Mouse (Mus musculus): ENCODE data around the gene Cyfip2.
A peak's percentile ranks its signal among the peaks of the same experiment; 100 is the strongest.

The Cyfip2 gene

DNA sequence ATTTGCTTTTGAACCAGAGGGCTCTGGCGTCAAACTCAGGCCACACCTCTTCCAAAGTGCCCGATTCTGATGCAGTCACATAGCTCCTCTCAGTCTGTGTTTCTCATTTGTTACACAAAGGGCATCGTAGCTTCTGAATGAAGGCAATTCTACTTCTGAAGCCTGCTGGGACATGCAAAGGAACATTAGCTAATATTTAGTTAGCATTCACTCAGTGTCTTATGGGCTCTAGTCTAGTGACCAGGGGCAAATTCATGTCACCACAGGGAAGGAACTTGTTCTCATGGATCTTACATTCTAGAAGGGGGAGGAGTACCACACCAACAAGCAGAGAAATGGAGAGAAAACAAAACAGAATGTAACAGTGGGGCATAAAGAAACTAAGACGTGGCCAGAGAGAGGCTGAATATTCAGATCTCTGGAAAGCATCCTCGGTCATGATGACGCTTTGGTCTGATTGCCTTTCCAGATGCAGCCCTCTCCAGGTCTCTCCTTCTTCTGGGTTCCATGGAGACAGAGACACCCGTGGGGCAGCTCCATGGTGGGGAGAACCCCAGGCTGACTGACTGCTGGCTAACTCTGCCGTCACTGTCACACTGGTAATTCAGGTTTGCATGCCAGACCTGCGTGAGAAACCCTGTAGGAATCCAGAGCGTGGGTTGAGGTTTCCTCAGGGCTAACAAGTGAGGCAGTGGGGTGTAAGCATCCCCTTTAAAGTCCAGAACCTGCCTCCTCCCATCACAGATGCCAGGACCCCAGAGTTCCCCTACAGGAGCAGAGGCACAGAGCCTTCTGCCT lies 135.2 kb downstream of the Cyfip2 start:
- no peak for DNase-seq

DNA sequence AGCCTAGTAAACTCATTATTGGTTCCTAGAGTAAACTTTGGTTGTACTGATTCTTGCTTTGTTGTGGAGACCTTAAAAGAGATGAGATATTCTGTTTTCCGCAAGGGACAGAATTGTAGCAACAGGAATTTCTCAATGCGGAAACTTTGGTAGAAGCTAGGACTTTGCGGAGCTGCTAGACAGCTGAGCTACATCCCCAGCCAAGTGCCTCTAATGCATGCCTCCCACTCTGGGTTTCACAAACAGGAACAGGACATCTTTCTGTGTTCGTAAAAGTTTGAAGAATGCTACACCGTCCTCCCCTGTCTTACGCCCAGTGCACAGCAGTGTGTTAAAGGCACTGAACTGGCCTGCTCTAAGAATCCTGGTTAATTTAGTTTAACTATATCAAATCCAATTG lies 136.5 kb downstream of the Cyfip2 start:
- DNase-seq, result peak; percentile 12

DNA sequence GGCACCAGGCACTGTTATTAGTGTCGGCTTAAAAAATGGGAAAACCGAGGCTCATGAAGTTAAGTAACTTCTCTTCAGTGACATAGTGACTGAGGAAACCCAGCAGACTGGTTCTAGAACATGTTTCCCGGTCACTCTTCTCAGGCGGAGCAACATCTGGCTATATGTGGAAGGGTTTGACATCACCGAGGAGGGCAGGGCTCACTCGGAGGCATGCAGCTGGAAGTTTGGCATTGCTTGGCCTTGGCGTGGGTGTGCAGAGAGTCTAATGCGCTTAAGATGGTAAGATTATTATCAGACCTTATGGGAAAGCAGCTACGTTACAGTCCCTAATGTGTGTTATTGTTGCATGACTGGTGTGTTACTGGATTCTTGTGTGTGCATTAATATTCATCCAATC lies 140.5 kb downstream of the Cyfip2 start:
- DNase-seq, result no peak

DNA sequence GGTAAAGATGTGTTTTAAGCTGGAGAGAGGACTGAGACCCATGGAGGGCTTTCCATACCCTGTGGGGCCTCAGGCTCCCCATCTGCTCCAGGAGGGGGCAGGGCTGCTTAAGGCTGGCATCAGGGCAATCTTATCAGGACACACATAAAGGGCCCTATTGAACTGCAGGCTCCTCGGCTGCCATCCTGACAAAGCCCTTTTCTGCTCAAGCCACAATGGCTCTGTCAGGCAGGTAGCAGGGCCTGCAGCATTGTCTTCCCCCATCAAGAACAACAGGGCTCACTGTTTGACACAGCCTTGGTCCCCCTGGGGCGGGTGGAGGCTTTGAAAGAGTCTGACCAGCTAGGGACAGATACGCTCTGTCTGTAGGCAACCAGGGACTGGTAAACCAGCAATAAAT lies 142.8 kb downstream of the Cyfip2 start:
- no peak for DNase-seq

DNA sequence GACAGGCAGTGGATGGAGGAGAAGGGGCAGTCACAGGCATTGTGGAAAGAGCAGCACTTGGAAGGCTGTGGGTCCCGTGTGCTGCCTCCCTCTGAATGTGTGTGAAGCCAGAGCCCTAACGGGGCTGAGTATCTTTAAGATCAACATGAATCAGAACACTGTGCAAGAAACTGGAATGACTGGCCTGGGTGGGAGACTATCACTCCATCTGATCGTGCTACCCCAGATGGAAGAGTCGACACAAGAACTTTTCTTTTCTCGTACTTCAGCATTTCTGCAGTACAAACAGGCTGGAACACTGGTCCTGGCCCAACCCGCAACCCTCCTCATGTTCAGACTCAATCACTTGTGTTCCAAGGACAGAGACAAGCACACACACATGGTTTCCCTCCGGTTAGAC lies 144.2 kb downstream of the Cyfip2 start:
- no peak for DNase-seq

DNA sequence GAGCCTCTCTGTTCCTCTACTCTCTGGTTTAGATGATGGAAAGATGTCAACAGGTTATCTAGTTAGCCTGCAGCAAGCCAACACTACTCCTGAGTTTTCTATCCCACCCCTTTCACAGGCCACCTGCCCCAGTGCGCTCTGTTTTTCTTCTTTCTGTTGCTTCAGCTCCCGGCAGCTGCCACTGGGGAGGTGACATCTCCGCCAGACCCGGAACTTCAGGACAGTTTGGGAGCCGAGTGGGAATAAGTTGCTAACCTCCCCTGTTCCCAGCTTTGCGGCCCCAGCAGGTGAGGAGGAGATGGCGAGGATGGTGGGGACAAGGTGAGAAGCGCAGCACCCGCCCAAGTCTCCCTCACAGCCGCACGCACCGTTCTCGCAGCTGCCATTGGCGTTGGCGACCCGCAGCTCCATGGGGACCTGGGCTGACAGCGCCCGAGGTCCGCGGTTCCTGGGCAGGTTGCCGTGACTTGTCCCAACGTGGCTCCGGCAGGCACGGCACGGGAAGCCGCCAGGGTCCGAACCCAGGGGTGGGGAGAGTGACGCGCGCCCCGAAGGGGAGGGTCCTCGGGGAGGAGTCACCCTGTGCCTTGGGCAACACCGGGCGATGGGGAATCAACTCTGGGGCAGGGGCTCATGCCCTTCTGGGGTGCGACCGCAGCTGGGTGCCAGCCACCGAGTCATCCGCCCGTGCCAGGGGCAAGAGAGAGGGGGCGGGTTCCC lies 146.6 kb downstream of the Cyfip2 start, which contains the start of gene Nipal4:
Nipal4 (minus strand) TSS at position 643 of the 720 bp plus-strand sequence.
- DNase-seq, result peak; percentile 15

DNA sequence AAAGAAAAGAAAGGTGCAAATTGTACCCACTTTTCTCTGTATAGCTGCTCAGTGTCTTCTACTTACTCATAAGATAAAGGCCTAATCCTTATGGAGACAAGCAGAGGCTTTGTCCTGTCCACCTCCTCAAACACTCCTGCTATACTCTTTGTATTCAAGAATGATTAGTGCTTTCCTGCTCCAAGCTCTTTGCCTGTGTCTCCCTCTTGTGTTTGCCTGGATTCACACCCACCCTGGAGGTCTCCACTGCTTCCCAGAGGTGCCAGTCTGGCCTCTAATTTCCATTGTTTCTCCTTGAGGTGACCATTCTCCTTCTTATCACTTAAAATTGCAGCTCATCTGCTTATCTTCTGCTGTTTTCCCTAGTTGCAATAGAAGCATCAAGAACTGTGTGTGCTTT lies 155.2 kb downstream of the Cyfip2 start:
- no peak for DNase-seq

DNA sequence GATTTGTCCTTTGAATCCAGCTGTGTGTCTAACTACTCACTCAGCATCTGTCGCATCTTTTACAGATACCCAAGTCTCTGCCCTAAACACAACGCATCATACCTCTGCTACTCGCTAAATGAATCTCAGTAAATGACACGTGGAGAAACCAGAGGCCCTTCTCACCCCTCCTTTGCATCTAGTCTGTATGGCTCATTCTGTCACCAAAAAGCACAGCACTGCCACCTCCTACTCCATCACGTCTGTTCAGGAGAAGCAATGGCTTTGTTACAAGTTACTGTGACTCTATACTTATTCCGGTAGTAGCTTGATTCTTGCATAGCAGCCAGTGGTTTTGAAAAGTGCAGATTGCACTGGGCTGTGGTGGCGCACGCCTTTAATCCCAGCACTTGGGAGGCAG lies 155.7 kb downstream of the Cyfip2 start:
- DNase-seq, result no peak

DNA sequence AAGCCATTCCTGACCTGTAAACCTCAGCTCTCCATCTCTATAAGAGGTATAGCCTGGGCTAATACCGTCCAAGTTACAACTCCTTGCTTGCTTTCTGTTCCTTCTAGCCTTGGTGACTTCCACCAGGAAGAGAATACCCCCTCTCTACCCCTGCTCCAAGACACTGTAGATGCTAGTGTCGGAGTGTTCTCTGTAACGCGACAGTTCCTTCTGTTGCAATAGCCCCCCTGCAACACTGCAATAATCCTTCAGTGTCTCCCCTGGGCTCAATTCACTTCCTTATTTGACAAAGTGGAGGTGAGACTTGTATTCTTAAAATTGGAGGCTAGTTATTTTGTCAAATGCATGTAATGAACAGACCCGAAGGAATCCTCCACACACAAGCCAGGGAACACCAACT lies 166.0 kb downstream of the Cyfip2 start:
- no peak for DNase-seq

DNA sequence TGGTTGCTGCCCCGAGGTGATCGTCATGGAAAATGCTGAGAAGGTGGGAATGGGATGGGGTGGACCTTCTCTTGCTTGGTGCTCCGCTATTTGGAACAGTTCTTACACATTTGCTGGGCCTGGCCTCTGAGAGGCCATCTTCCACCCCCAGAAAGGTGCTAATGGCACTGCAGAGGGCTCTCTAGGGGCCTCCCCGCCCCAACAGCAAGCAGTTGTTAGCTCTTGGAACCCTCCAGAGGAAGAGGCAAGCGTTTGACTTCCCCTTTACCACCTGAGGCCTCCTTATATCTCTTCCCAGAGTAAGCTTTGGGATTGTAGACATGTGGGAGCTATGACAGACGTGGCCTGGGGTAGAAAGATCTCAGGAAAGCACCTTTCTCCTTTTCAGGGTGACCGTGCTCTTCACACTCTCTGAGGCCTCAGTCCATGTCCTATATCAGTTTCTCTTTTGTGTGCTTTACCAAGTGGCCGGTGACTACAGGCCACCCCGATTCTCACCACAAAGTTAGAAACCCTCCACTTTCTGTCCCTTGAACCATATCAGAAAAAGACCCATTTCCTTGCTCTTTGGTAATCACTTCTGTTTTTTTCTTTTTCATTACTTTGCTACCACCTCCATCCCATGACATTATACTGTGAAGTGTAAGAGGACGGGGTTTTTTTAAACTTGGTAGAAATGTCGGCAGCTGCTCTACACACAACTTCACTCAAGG lies 167.3 kb downstream of the Cyfip2 start:
- no peak for DNase-seq

Data from lung, postnatal 14 days (tissue).